Mouse (Mus musculus) left cerebral cortex, postnatal 25 days (tissue): Measurements from ENCODE around the gene Kat6b. TPM values are rescaled to one million over a fixed set of nuclear protein-coding genes. Genes with fewer than 3 reads are reported as not detected.

Experiments used
- DNase-seq, 2 experiments: peaks; one replicate each; pipeline ENCODE4 v3.0.0; 2022; ENCODE audit warnings: low spot score in 2 of 2, mixed read lengths in 1 of 2
- intact Hi-C: fragments of 180-260 bp; cut with DNase I; formaldehyde crosslinking; loops from one replicate; pipeline ENCODE4 v1.15.1; 2025
- total RNA-seq, 2 experiments: library from RNA; stranded (reverse); gene quantifications; 2 replicates each; pipeline ENCODE4 v1.2.3; 2021

Gene Kat6b
- total RNA-seq, 2 experiments from 2014 or later = 84.3 to 85.7 TPM

DNA sequence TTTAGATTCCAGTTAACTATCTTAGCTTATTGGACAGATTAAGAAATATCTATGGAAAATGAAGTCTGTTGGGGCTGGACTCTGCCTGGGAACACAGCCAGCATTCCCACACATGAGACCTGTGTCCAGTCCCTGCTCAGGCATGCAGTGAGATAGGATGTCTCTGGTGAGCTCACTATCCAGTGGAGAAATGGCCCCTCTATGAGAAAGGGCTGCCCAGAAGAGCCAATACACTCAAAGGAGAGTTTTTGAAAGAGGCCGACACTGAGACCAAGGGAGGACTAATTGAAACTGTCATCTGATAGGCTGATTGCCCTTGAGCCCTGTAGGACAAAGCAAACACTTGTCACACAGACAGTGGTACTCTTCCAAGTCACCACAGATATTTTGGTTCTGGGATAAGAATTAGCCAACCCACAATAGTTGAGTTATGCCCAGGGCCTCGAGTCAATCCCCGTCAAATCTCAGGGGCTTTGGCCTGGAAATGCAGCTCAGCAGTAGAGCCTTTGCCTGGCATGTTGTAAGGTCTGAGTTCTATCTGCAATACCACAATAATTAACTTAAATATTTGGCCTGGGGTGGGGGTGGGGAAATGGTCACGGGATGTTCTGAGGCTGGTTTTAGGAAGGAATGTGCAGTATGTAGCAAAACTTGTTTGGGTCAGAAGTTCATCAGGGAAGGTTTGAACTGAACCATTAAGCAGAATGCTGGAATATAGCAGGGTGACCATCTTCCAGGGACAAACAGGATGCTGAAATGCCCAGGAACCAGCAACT is 239.4 kb downstream of the Kat6b start:
- DNase-seq = no peak
- intact Hi-C loops = no loop called here

Other genes starting within 250 kb of the Kat6b start
- gene Dupd1, start 233.1 kb downstream of the Kat6b start, total RNA-seq = under 1 TPM in 1 of 2 experiments, not detected in 1; 0.53 TPM